Mouse (Mus musculus): Measurements from ENCODE around the gene Stk40.
"Not testable (repeated sequence)": the region's sequence is repeated elsewhere in the genome, so short reads cannot be mapped to it uniquely, and the experiment has no call there.

The Stk40 gene

GRCm38 (mm10) chr4:126159455-126159854 lies 55.7 kb downstream of the Stk40 start:
- no peak for DNase-seq

GRCm38 (mm10) chr4:126160981-126161380 lies 57.2 kb downstream of the Stk40 start:
- DNase-seq = no peak

- DNase-seq = no peak
Measured at GRCm38 (mm10) chr4:126161456-126161855, 57.7 kb downstream of the Stk40 start.

- no peak for DNase-seq
Measured at GRCm38 (mm10) chr4:126161986-126162385, 58.2 kb downstream of the Stk40 start.

- peak; percentile 87 for DNase-seq
Measured at GRCm38 (mm10) chr4:126162544-126163066, 58.8 kb downstream of the Stk40 start.

- peak; percentile 28 for DNase-seq
Measured at GRCm38 (mm10) chr4:126163067-126163659, 59.4 kb downstream of the Stk40 start, which contains the start of gene Sh3d21. Sh3d21 (minus strand) TSS chr4:126163491.

GRCm38 (mm10) chr4:126163685-126164084 lies 59.9 kb downstream of the Stk40 start:
- no peak for DNase-seq

- not testable (repeated sequence) for DNase-seq
Measured at GRCm38 (mm10) chr4:126165092-126165491, 61.3 kb downstream of the Stk40 start.

GRCm38 (mm10) chr4:126166084-126166483 lies 62.3 kb downstream of the Stk40 start:
- DNase-seq = no peak

- no peak for DNase-seq
Measured at GRCm38 (mm10) chr4:126168851-126169250, 65.1 kb downstream of the Stk40 start.

GRCm38 (mm10) chr4:126170737-126171136 lies 67.0 kb downstream of the Stk40 start:
- DNase-seq = not testable (repeated sequence)

- no peak for DNase-seq
Measured at GRCm38 (mm10) chr4:126173800-126174199, 70.0 kb downstream of the Stk40 start.

GRCm38 (mm10) chr4:126175980-126176379 lies 72.2 kb downstream of the Stk40 start:
- DNase-seq = not testable (repeated sequence)

- DNase-seq = peak; percentile 48
Measured at GRCm38 (mm10) chr4:126181170-126181957, 77.6 kb downstream of the Stk40 start.

- DNase-seq = no peak
Measured at GRCm38 (mm10) chr4:126183034-126183433, 79.3 kb downstream of the Stk40 start.

GRCm38 (mm10) chr4:126187096-126187495 lies 83.3 kb downstream of the Stk40 start:
- no peak for DNase-seq

Measured in thymus, postnatal 25 days (tissue).